Mouse (Mus musculus) forebrain, embryonic 14.5 days (tissue): Measurements from ENCODE around the gene Nudt3. TPM values are rescaled to one million over a fixed set of nuclear protein-coding genes. Genes with fewer than 3 reads are reported as not detected.

Source experiments
- ATAC-seq: fragments of 200-750 bp; cut with Nextera tagmentation; 2 replicates; pipeline ENCODE4 v1.8.0; 2017; ENCODE audit warnings: mild to moderate bottlenecking, moderate library complexity
- DNase-seq: peaks from one replicate; pipeline ENCODE4 v3.0.0-alpha.2; 2015; ENCODE audit warnings: low spot score
- H3K27ac ChIP-seq: fragments of 300-500 bp; sonication (generic); 2 replicates; pipeline ENCODE4 v1.5.1; 2014; ENCODE audit warnings: low read depth, mild to moderate bottlenecking, control low read depth, low read length, moderate library complexity
- H3K27me3 ChIP-seq: fragments of 300-500 bp; sonication (generic); replicated peaks from 2 replicates; pipeline ENCODE4 v1.6.1; 2014; ENCODE audit warnings: low read length, control low read depth, mixed read lengths; ENCODE audit not compliant: control insufficient read depth, insufficient read depth
- H3K36me3 ChIP-seq: fragments of 300-500 bp; sonication (generic); 2 replicates; pipeline ENCODE4 v1.6.1; 2014; ENCODE audit warnings: low read length, control low read depth; ENCODE audit not compliant: control insufficient read depth, insufficient read depth
- H3K4me1 ChIP-seq: fragments of 300-500 bp; sonication (generic); 2 replicates; pipeline ENCODE4 v1.6.1; 2014; ENCODE audit warnings: antibody characterized with exemption, low read length, control low read depth; ENCODE audit not compliant: control insufficient read depth, insufficient read depth
- H3K4me2 ChIP-seq: fragments of 300-500 bp; sonication (generic); 2 replicates; pipeline ENCODE4 v1.6.1; 2014; ENCODE audit warnings: mild to moderate bottlenecking, control low read depth, low read length
- H3K4me3 ChIP-seq: fragments of 300-500 bp; sonication (generic); 2 replicates; pipeline ENCODE4 v1.5.1; 2014; ENCODE audit warnings: low read depth, low read length, control low read depth
- H3K9ac ChIP-seq: fragments of 300-500 bp; sonication (generic); 2 replicates; pipeline ENCODE4 v1.6.1; 2014; ENCODE audit warnings: mild to moderate bottlenecking, low read length, control low read depth, moderate library complexity
- H3K9me3 ChIP-seq: fragments of 300-500 bp; sonication (generic); replicated peaks from 2 replicates; pipeline ENCODE4 v1.6.1; 2016; ENCODE audit warnings: low read length, control low read depth, mixed read lengths; ENCODE audit not compliant: control insufficient read depth
- WGBS: fragments of 180-500 bp; shearing (Covaris S2); extraction: QIAGEN DNeasy Blood & Tissue Kit; methylation state at CpG from one replicate; pipeline ENCODE4 v1.1.7; 2014; 5-methylcytosine and 5-hydroxymethylcytosine counted together
- polyA plus RNA-seq: library from polyadenylated mRNA; unstranded; fragments of >200 nt; fragmentation: Nextera tagmentation; extraction: Ambion mirVana; gene quantifications from 2 replicates; pipeline ENCODE4 v1.2.1, GENCODE M21; 2014

Gene Nudt3
- 175 and 178 TPM in 2 replicates for polyA plus RNA-seq

DNA sequence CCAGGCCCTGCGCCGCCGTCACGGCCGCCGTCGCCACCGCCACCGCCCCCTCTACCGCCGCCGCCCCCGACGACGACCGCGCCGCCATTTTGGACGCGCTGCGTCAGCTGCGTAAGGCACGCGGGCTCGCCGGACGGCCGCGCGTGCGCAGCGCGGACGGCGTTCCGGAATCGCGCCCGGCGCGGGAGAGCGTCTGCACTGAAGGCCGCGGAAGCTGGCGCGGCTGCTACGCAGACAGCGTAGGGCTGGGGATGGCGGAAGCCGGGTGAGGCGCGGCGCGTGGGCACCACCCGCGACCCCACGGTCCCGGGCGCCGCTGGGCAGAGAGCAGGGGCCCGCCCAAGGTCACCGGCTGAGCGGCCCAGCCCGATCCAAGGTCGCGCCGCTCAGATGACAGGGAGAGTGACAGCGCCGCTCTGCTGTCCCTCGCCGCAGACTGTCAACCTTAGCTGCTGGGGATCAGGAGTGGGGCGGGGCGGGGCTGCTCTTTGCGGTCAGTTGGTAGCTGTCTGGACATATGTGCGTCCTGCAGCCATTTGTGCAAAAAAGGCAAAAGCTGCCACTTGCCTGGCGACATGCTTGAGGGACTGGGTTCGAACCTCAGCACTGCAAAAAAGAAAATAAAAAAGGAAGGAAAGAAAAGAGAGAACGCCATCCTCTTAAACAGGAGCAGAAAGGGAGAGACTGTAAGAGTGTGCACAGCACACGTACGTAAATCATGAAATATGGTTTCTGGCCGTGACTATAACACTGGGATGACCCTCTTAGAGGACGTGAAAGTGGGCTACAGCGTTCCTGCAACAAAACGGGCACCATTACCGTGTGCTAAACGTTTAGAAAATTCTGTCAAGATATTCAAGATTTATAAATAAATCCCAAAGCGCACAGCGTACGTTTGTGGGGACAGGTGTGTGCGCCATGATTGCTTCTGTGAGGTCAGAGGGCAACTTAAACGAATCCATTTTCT lies at the start of gene Nudt3:
TSS of gene Nudt3 (minus strand) at position 136 of the 967 bp plus-strand sequence.
- DNase-seq = peak; percentile 96
- 10% methylated on average over 81 of the region's 91 CpGs for WGBS
- no peaks in the 10 kb centered on the region for H3K27me3 ChIP-seq
- peak within 1 kb of the TSS; percentile 99 for H3K9ac ChIP-seq
- H3K4me3 ChIP-seq = peak within 1 kb of the TSS; percentile 99
- H3K4me1 ChIP-seq = peaks cover 23% of the 10 kb centered on the region
- peak within 1 kb of the TSS; percentile 93 for H3K4me2 ChIP-seq
- H3K9me3 ChIP-seq = no peaks in the 10 kb centered on the region
- peaks cover 12% of the 10 kb centered on the region; the same call in 1 of the 2 replicates for H3K36me3 ChIP-seq
- peak; percentile 90 for ATAC-seq
- peak within 1 kb of the TSS; percentile 99 for H3K27ac ChIP-seq

DNA sequence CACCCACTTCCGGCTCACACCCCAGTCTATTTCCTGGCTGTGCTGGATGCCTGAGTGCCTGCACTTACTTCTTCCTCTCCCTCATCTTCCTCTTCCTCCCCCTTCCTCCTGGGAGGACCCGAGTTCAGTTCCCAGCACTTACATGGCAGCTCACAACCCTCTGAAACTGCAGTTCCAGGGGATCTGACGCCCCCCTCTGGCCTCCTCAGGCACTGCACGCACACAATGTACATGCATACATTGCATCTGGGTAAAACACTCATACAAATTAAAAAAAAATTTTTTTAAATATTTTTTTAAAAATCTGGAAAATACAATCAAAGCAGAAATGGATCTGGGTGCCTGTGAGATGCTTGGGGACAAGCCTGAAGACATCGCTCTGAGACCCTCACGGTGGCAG lies 48.4 kb upstream of the Nudt3 start:
- no peak overlapping the region for H3K9ac ChIP-seq
- no peak for DNase-seq
- no peak for ATAC-seq
- H3K9me3 ChIP-seq = no peaks in the 10 kb centered on the region
- H3K4me1 ChIP-seq = 0 out of 2 replicates have a peak, but pooled peaks cover 5% of the 10 kb centered on the region
- no peaks in the 10 kb centered on the region for H3K27me3 ChIP-seq
- WGBS = 85% methylated on average over 6 of the region's 6 CpGs
- H3K4me3 ChIP-seq = no peak overlapping the region
- no peak overlapping the region for H3K4me2 ChIP-seq
- no peak overlapping the region for H3K27ac ChIP-seq
- no peaks in the 10 kb centered on the region for H3K36me3 ChIP-seq

DNA sequence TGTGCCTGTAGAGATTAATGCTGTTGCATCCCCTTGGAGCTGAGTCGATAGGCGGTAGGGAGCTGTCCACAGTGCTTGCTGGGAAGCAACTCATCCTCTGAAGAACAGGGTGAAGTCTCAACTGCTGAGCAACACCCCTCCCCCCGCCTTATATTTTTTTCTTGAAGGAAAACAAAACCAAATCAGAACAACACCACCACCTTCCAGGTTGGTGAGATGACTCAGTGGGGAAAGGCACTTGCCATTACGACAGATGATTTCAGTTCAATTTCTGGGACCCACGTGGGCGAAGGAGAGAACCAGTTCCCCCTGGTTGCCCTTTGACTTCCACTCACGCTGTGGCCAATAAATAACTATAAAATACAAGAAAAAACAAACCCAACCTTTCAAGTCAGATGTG lies 35.5 kb upstream of the Nudt3 start:
- 82% methylated on average over 7 of the region's 7 CpGs for WGBS

GRCm38 (mm10) chr17:27657123-27657522 lies 33.8 kb upstream of the Nudt3 start:
- Histone ChIP-seq H3K27me3 (peaks cover 15% of the 10 kb centered on the region), H3K9me3 (no peaks in the 10 kb centered on the region), H3K4me2 (no peak overlapping the region), H3K36me3 (no peaks in the 10 kb centered on the region), H3K27ac (no peak overlapping the region), H3K4me3 (no peak overlapping the region), H3K4me1 (peaks cover 8% of the 10 kb centered on the region; the same call in 1 of the 2 replicates), H3K9ac (no peak overlapping the region)
- 74% methylated on average over 8 of the region's 8 CpGs for WGBS
- DNase-seq (no peak), ATAC-seq (no peak)

More for the DNA sequence above, 35.5 kb upstream of the Nudt3 start:
- DNase-seq (no peak), ATAC-seq (no peak)
- H3K27me3 ChIP-seq = peaks cover 15% of the 10 kb centered on the region
- H3K4me1 ChIP-seq = peaks cover 8% of the 10 kb centered on the region; the same call in 1 of the 2 replicates
- H3K4me2 ChIP-seq = no peak overlapping the region
- no peak overlapping the region for H3K4me3 ChIP-seq
- H3K27ac ChIP-seq = no peak overlapping the region
- H3K9me3 ChIP-seq = no peaks in the 10 kb centered on the region
- H3K9ac ChIP-seq = no peak overlapping the region
- no peaks in the 10 kb centered on the region for H3K36me3 ChIP-seq

GRCm38 (mm10) chr17:27656414-27656813 lies 33.1 kb upstream of the Nudt3 start:
- WGBS = 39% methylated on average over 5 of the region's 5 CpGs
- no peaks in the 10 kb centered on the region for H3K36me3 ChIP-seq
- DNase-seq (no peak), ATAC-seq (no peak)
- H3K4me2 ChIP-seq = peak overlapping the region; percentile 87
- H3K27me3 ChIP-seq = peaks cover 15% of the 10 kb centered on the region
- no peaks in the 10 kb centered on the region for H3K9me3 ChIP-seq
- no peak overlapping the region for H3K27ac ChIP-seq
- H3K4me1 ChIP-seq = peaks cover 8% of the 10 kb centered on the region; the same call in 1 of the 2 replicates
- H3K4me3 ChIP-seq = peak overlapping the region; percentile 52
- peak overlapping the region; percentile 70; the same call in 1 of the 2 replicates for H3K9ac ChIP-seq

GRCm38 (mm10) chr17:27656011-27656399 lies 32.7 kb upstream of the Nudt3 start:
- Histone ChIP-seq H3K9me3 (no peaks in the 10 kb centered on the region), H3K27me3 (peaks cover 15% of the 10 kb centered on the region), H3K27ac (peak overlapping the region; percentile 48; the same call in 1 of the 2 replicates), H3K4me3 (peak overlapping the region; percentile 52), H3K36me3 (no peaks in the 10 kb centered on the region), H3K9ac (peak overlapping the region; percentile 70), H3K4me1 (peaks cover 8% of the 10 kb centered on the region; the same call in 1 of the 2 replicates), H3K4me2 (peak overlapping the region; percentile 87)
- DNase-seq (peak; percentile 61), ATAC-seq (peak; percentile 57)
- 6% methylated on average over 13 of the region's 14 CpGs for whole genome bisulfite sequencing

- H3K27ac ChIP-seq = peak within 1 kb of the TSS; percentile 48
- H3K9me3 ChIP-seq = no peaks in the 10 kb centered on the region
- DNase-seq (peak; percentile 72), ATAC-seq (peak; percentile 79)
- peaks cover 15% of the 10 kb centered on the region for H3K27me3 ChIP-seq
- peak within 1 kb of the TSS; percentile 70 for H3K9ac ChIP-seq
- peaks cover 8% of the 10 kb centered on the region; the same call in 1 of the 2 replicates for H3K4me1 ChIP-seq
- H3K4me2 ChIP-seq = peak within 1 kb of the TSS; percentile 87
- H3K4me3 ChIP-seq = peak within 1 kb of the TSS; percentile 52
- under 1% methylated on average over 49 of the region's 65 CpGs for WGBS
- no peaks in the 10 kb centered on the region for H3K36me3 ChIP-seq
These were observed 32.1 kb upstream of the Nudt3 start, which contains the start of gene Pacsin1 for GRCm38 (mm10) chr17:27655089-27656010. Pacsin1 (plus strand) TSS chr17:27655509.

GRCm38 (mm10) chr17:27653253-27653959 lies 30.1 kb upstream of the Nudt3 start:
- Histone ChIP-seq H3K4me2 (no peak overlapping the region), H3K9ac (no peak overlapping the region), H3K4me1 (peaks cover 8% of the 10 kb centered on the region; the same call in 1 of the 2 replicates), H3K27me3 (peaks cover 15% of the 10 kb centered on the region), H3K9me3 (no peaks in the 10 kb centered on the region), H3K36me3 (no peaks in the 10 kb centered on the region), H3K4me3 (no peak overlapping the region), H3K27ac (no peak overlapping the region)
- ATAC-seq (no peak), DNase-seq (no peak)
- 81% methylated on average over 10 of the region's 10 CpGs for WGBS
